Comparison of ENCODE assay signal across 11 mouse cellular contexts in genomic region chr2:27743863-27744611, GRCm38 (mm10).
DNase-seq lines count a peak whose midpoint lies in the region; ATAC-seq lines count a peak whose summit lies in the region.
"Had no signal": no experiment of that assay in that cellular context is flagged by ENCODE, and none has a peak within 500 bp of the region (broad histone marks: within the 10 kb centered on the region; RNA-seq: fewer than 3 reads in every experiment).

No protein-coding gene starts in this region.

- ATAC-seq in heart, embryonic 15.5 days (replicated peaks; ENCODE audit: insufficient number of reproducible peaks, insufficient read depth, low FRiP score, low read depth), result no peak
- ATAC-seq in liver, embryonic 12.5 days, result no peak
- ATAC-seq in embryonic facial prominence, embryonic 11.5 days (replicated peaks; ENCODE audit: insufficient number of reproducible peaks, low FRiP score, low TSS enrichment, low read depth), result no peak
- no peak for ATAC-seq in liver, embryonic 15.5 days (ENCODE audit: insufficient read depth)

- H3K27ac ChIP-seq in heart, embryonic 15.5 days, result peak overlapping the region; percentile 68
- H3K27ac ChIP-seq in liver, embryonic 12.5 days, result peak overlapping the region; percentile 30; the same call in 1 of the 2 replicates
- H3K27ac ChIP-seq in embryonic facial prominence, embryonic 11.5 days (replicated peaks; ENCODE audit: low read depth, low read length), result 0 out of 2 replicates have a peak overlapping the region, but pooled peaks have one; percentile 41
- H3K27ac ChIP-seq in liver, embryonic 15.5 days (replicated peaks), result 0 out of 2 replicates have a peak overlapping the region, but pooled peaks have one; percentile 25
- H3K27ac ChIP-seq: hindbrain, embryonic 14.5 days had no signal

- no peaks in the 10 kb centered on the region for H3K9me3 ChIP-seq in heart, embryonic 15.5 days (replicated peaks)
- no peaks in the 10 kb centered on the region for H3K9me3 ChIP-seq in liver, embryonic 12.5 days (replicated peaks)
- no peaks in the 10 kb centered on the region for H3K9me3 ChIP-seq in embryonic facial prominence, embryonic 11.5 days (replicated peaks; ENCODE audit: control insufficient read depth, low read length)
- no peaks in the 10 kb centered on the region for H3K9me3 ChIP-seq in liver, embryonic 15.5 days (replicated peaks)
- H3K9me3 ChIP-seq: heart, embryonic 12.5 days; megakaryocyte, embryonic 14.5 days had no signal

- H3K4me2 ChIP-seq in heart, embryonic 15.5 days, result no peak overlapping the region
- no peak overlapping the region for H3K4me2 ChIP-seq in liver, embryonic 12.5 days
- H3K4me2 ChIP-seq in embryonic facial prominence, embryonic 11.5 days (ENCODE audit: low read depth, low read length), result no peak overlapping the region
- H3K4me2 ChIP-seq in liver, embryonic 15.5 days, result no peak overlapping the region
- H3K4me2 ChIP-seq: heart, embryonic 12.5 days; hindbrain, embryonic 14.5 days had no signal

- H3K36me3 ChIP-seq in heart, embryonic 15.5 days, result peaks cover 21% of the 10 kb centered on the region
- peaks cover 30% of the 10 kb centered on the region for H3K36me3 ChIP-seq in liver, embryonic 12.5 days
- H3K36me3 ChIP-seq in embryonic facial prominence, embryonic 11.5 days (replicated peaks; ENCODE audit: control insufficient read depth, insufficient read depth, low read depth, low read length), result no peaks in the 10 kb centered on the region; the same call in none of the 2 replicates
- peaks cover 22% of the 10 kb centered on the region for H3K36me3 ChIP-seq in liver, embryonic 15.5 days (replicated peaks)

- WGBS in heart, embryonic 15.5 days, result 83% methylated on average over 7 of the region's 7 CpGs
- WGBS in liver, embryonic 12.5 days (ENCODE audit: insufficient replicate concordance), result 72% methylated on average over 7 of the region's 7 CpGs
- 85% methylated on average over 7 of the region's 7 CpGs for WGBS in embryonic facial prominence, embryonic 11.5 days
- 58% methylated on average over 7 of the region's 7 CpGs for WGBS in liver, embryonic 15.5 days (ENCODE audit: insufficient replicate concordance)

- no peak for DNase-seq in heart, adult 8-10 months (ENCODE audit: low spot score)
- DNase-seq in liver (no peak), adipocyte (ENCODE audit: low spot score) (no peak)
- no peak for DNase-seq in embryonic facial prominence, embryonic 11.5 days (ENCODE audit: low spot score)
- no peak for DNase-seq in adrenal gland, postnatal 25 days

- peaks cover 60% of the 10 kb centered on the region for H3K4me1 ChIP-seq in heart, embryonic 15.5 days (replicated peaks)
- peaks cover 58% of the 10 kb centered on the region for H3K4me1 ChIP-seq in liver, embryonic 12.5 days
- peaks cover 23% of the 10 kb centered on the region for H3K4me1 ChIP-seq in embryonic facial prominence, embryonic 11.5 days (ENCODE audit: control insufficient read depth, insufficient read depth, low read length)
- H3K4me1 ChIP-seq in liver, embryonic 15.5 days (replicated peaks), result peaks cover 50% of the 10 kb centered on the region

- H3K9ac ChIP-seq in heart, embryonic 15.5 days, result no peak overlapping the region
- no peak overlapping the region for H3K9ac ChIP-seq in liver, embryonic 12.5 days
- H3K9ac ChIP-seq in embryonic facial prominence, embryonic 11.5 days (replicated peaks; ENCODE audit: low read length), result no peak overlapping the region
- H3K9ac ChIP-seq in liver, embryonic 15.5 days, result no peak overlapping the region
- H3K9ac ChIP-seq: heart, embryonic 12.5 days; hindbrain, embryonic 14.5 days had no signal

- H3K27me3 ChIP-seq in heart, embryonic 15.5 days, result no peaks in the 10 kb centered on the region
- no peaks in the 10 kb centered on the region for H3K27me3 ChIP-seq in liver, embryonic 12.5 days (replicated peaks)
- no peaks in the 10 kb centered on the region for H3K27me3 ChIP-seq in embryonic facial prominence, embryonic 11.5 days (ENCODE audit: control insufficient read depth, insufficient read depth, low read length)
- no peaks in the 10 kb centered on the region for H3K27me3 ChIP-seq in liver, embryonic 15.5 days

- no peak overlapping the region for H3K4me3 ChIP-seq in heart, embryonic 15.5 days
- no peak overlapping the region for H3K4me3 ChIP-seq in liver, embryonic 12.5 days
- H3K4me3 ChIP-seq in embryonic facial prominence, embryonic 11.5 days (ENCODE audit: low read depth, low read length), result no peak overlapping the region
- no peak overlapping the region for H3K4me3 ChIP-seq in liver, embryonic 15.5 days (replicated peaks)
- H3K4me3 ChIP-seq: heart, embryonic 12.5 days had no signal
